Mouse (Mus musculus) CH12.LX (cell line): ENCODE results near the gene Zfp574.

Experiments
- CHD2 ChIP-seq: IDR thresholded peaks from 2 replicates; pipeline ENCODE4 v1.6.1; 2011; ENCODE audit warnings: low read length, improper control_type of control experiment
- CTCF ChIP-seq, 2 experiments: IDR thresholded peaks in 1 of 2; conservative IDR thresholded peaks in 1 of 2; 2 replicates each; pipeline ENCODE4 v1.5.1; 2011 to 2012; ENCODE audit warnings: low read depth in 2 of 2, low read length in 2 of 2, improper control_type of control experiment in 1 of 2, inconsistent platforms in 1 of 2, mild to moderate bottlenecking in 1 of 2, moderate library complexity in 1 of 2
- HCFC1 ChIP-seq: IDR thresholded peaks from 2 replicates; pipeline ENCODE4 v1.6.1; 2012; ENCODE audit warnings: low read depth, mild to moderate bottlenecking, inconsistent platforms, low read length, improper control_type of control experiment
- MAFK ChIP-seq: IDR thresholded peaks from 2 replicates; pipeline ENCODE4 v1.6.1; 2011; ENCODE audit warnings: low read length, improper control_type of control experiment; ENCODE audit not compliant: insufficient replicate concordance
- MXI1 ChIP-seq: IDR thresholded peaks from 2 replicates; pipeline ENCODE4 v1.6.1; 2011; ENCODE audit warnings: mild to moderate bottlenecking, low read depth, low read length, improper control_type of control experiment
- PAX5 ChIP-seq: IDR thresholded peaks from 2 replicates; pipeline ENCODE4 v1.6.1; 2012; ENCODE audit warnings: low read length, inconsistent platforms, mixed read lengths
- POLR2A ChIP-seq: IDR thresholded peaks from 2 replicates; pipeline ENCODE4 v1.6.1; 2011; ENCODE audit warnings: low read depth, mild to moderate bottlenecking, improper control_type of control experiment, low read length
- RAD21 ChIP-seq: IDR thresholded peaks from 2 replicates; pipeline ENCODE4 v1.6.1; 2011; ENCODE audit warnings: low read depth, mild to moderate bottlenecking, low read length, improper control_type of control experiment, moderate library complexity
- RCOR1 ChIP-seq: conservative IDR thresholded peaks from 2 replicates; pipeline ENCODE4 v1.6.1; 2012; ENCODE audit warnings: low read depth, mild to moderate bottlenecking, inconsistent platforms, low read length, improper control_type of control experiment
- USF1 ChIP-seq: IDR thresholded peaks from 2 replicates; pipeline ENCODE4 v1.6.1; 2014; ENCODE audit warnings: low read depth, mild to moderate bottlenecking, inconsistent platforms, low read length, improper control_type of control experiment
- USF2 ChIP-seq: conservative IDR thresholded peaks from 2 replicates; pipeline ENCODE4 v1.6.1; 2011; ENCODE audit warnings: low read depth, low read length, improper control_type of control experiment

- TF ChIP-seq CTCF (conservative IDR thresholded peaks at IDR 0.05 in 1 of 2, IDR thresholded peaks at IDR 0.05 in 1 of 2; ENCODE audit: low read depth in 2 of 2, low read length in 2 of 2), result no peak
- no peak for TF ChIP-seq PAX5
- TF ChIP-seq HCFC1, result no peak
- no peak for TF ChIP-seq RAD21
- TF ChIP-seq RCOR1, result no peak
- TF ChIP-seq MXI1, result no peak
- TF ChIP-seq POLR2A, result no peak
- no peak for TF ChIP-seq USF1
- TF ChIP-seq MAFK, result no peak
- no peak for TF ChIP-seq CHD2
- no peak for TF ChIP-seq USF2
Measured at GRCm38 (mm10) chr7:25058836-25059235, 13.5 kb upstream of the Zfp574 start.
